Mouse (Mus musculus): ENCODE measurements around the gene 1700029I15Rik. TPM values are rescaled to one million over a fixed set of nuclear protein-coding genes. Genes with fewer than 3 reads are reported as not detected.
"Not testable (repeated sequence)": the region's sequence is repeated elsewhere in the genome, so short reads cannot be mapped to it uniquely, and the experiment has no call there.

The 1700029I15Rik gene
- total RNA-seq, 2 experiments from 2014 or later = 5.3 TPM

GRCm38 (mm10) chr2:92387646-92388045 lies 5.3 kb downstream of the 1700029I15Rik start:
- no peak for TF ChIP-seq CTCF (IDR thresholded peaks at IDR 0.05)
- intact Hi-C loops (cut with DNase I) = no loop called here
- Histone ChIP-seq H3K4me3 (peak overlapping the region; percentile 71), H3K27ac (peak overlapping the region; percentile 93)
- DNase-seq (ENCODE audit: extremely low spot score in 1 of 2, low spot score in 2 of 2) = peak; percentile 45 to 65

GRCm38 (mm10) chr2:92388081-92388517 lies 5.8 kb downstream of the 1700029I15Rik start:
- TF ChIP-seq CTCF (IDR thresholded peaks at IDR 0.05) = no peak
- DNase-seq (ENCODE audit: extremely low spot score in 1 of 2, low spot score in 2 of 2) = no peak
- peak overlapping the region; percentile 93 for H3K27ac ChIP-seq
- peak overlapping the region; percentile 71 for H3K4me3 ChIP-seq
- intact Hi-C loops (cut with DNase I) = no loop called here

DNA sequence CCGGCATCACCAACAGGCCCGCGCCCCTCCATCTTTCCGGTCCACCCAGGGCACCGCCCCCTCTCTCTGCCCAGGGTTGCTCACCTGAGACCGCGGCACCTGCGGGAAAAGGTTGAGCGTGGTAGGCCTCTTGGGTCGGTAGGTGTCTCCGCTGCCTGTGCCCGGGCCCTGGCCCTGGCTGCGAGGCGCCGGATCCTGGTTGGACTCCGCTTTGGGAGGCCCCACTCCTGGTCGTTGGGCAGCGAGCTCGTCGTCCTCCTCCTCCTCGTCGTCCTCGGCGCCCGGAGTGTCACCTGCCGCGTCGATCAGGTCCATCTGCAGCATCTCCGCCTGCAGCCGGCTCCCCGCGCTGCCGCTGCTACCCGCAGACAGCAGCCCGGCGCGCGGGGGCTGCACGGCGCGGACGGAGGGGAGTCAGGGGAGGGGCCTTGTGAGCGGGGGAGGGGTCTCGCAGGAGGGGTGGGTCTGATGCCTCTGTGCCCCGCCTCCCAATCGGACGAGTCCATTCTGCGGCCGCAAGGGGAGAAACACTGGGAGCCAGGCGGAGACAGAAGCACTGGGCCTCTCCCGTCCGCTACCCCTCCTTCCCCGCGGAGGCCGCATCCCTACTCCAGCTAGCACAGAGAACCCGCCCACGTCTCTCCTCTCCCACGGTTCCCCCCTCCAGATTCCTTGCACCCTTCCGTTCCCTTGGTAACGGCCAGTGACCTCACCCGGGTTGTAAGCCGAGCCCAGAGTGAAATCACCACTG lies 6.7 kb downstream of the 1700029I15Rik start:
- peak overlapping the region; percentile 93 for H3K27ac ChIP-seq
- DNase-seq (ENCODE audit: extremely low spot score in 1 of 2, low spot score in 2 of 2) = peak; percentile 91 to 94
- intact Hi-C loops (cut with DNase I) = loop anchor here (1.0 kb wide), 1 partner anchor 43 kb away; no protein-coding TSS in a partner anchor
- H3K4me3 ChIP-seq = peak overlapping the region; percentile 71
- TF ChIP-seq CTCF (IDR thresholded peaks at IDR 0.05) = no peak; the same call in 1 of the 2 replicates

DNA sequence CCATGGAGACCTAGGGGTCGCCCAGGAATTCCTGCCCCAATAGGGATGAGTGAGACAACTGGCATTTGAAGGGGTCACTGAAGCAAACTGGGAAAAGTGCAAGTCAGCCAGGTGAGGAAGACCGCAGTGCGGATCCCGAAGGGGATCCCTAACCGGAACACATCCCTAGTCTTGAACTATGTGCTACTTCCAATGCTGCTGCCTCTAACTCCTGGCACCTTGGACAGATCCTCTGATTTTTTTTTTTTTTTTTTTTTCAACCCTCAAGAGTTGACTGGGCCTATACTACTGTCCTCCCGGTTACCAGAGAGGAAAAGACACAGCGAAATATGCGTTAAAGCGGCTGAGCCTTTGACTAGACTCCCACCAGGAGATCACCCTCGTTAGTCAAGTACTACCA lies 7.3 kb downstream of the 1700029I15Rik start:
- DNase-seq (ENCODE audit: extremely low spot score in 1 of 2, low spot score in 2 of 2) = no peak
- no peak for TF ChIP-seq CTCF (IDR thresholded peaks at IDR 0.05)
- H3K4me3 ChIP-seq = peak overlapping the region; percentile 71
- H3K27ac ChIP-seq = peak overlapping the region; percentile 93
- intact Hi-C loops (cut with DNase I) = loop anchor here (1.0 kb wide), 1 partner anchor 43 kb away; no protein-coding TSS in a partner anchor

- no peak for DNase-seq (ENCODE audit: extremely low spot score in 1 of 2, low spot score in 2 of 2)
- Histone ChIP-seq H3K27ac (peak overlapping the region; percentile 90), H3K4me3 (no peak overlapping the region; the same call in none of the 2 replicates)
- no peak for TF ChIP-seq CTCF (IDR thresholded peaks at IDR 0.05)
- intact Hi-C loops (cut with DNase I) = no loop called here
Measured at GRCm38 (mm10) chr2:92390206-92390930, 8.0 kb downstream of the 1700029I15Rik start.

GRCm38 (mm10) chr2:92391116-92391515 lies 8.8 kb downstream of the 1700029I15Rik start:
- Histone ChIP-seq H3K27ac (peak overlapping the region; percentile 90), H3K4me3 (peak overlapping the region; percentile 44)
- peak in 1 of 2 experiments; percentile 53 for DNase-seq (ENCODE audit: extremely low spot score in 1 of 2, low spot score in 2 of 2)
- intact Hi-C loops (cut with DNase I) = no loop called here
- no peak for TF ChIP-seq CTCF (IDR thresholded peaks at IDR 0.05)

GRCm38 (mm10) chr2:92391703-92392317 lies 9.5 kb downstream of the 1700029I15Rik start:
- intact Hi-C loops (cut with DNase I) = no loop called here
- TF ChIP-seq CTCF (IDR thresholded peaks at IDR 0.05) = no peak
- Histone ChIP-seq H3K4me3 (peak overlapping the region; percentile 44), H3K27ac (peak overlapping the region; percentile 90)
- no peak for DNase-seq (ENCODE audit: extremely low spot score in 1 of 2, low spot score in 2 of 2)

DNA sequence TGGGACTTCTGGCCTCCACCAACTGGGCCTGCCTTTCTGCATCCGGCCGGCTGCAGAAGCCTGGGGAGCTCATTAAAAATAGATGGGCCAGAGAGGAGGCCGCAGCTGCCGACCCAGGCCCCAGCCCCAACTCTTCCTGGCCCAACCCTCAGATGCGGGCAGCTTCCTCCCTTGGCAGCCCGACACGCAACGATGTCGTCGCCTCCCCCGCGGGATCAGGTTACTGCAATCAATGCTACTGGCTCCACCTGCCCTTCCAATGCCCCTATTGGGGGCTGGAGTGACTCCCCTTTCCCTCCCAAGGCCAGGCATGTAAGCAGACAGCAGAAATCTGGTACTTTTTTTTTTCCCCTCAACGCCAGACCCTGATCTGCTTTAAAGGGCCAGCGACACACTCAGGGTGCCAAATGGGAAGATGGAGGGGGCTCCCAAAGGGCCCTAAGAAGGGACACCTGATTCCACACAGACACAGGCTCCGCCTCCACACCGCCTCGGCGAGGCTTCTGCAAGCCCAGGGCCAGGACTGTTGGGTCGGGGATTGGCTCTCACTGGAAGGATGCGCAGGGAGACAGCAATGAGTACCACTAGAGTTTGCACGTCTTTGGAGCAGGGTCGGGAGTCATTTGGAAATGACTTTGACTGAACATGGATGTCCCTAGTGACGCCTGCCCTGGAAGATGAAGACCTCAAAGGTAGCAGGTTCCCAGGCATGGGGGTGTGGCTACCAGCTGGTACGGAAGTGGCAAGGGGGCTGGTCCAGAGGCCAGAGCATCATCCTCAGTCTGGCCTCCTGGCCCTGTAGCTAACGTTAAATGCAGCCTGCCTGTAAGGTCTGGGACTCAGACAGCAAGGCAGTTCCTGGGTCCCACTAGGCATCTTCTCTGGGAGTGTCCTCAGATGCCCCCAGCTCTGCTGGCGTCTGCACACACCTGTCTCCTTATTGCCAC lies 10.3 kb downstream of the 1700029I15Rik start:
- no peak for TF ChIP-seq CTCF (IDR thresholded peaks at IDR 0.05)
- no peak for DNase-seq (ENCODE audit: extremely low spot score in 1 of 2, low spot score in 2 of 2)
- Histone ChIP-seq H3K4me3 (peak overlapping the region; percentile 44), H3K27ac (peak overlapping the region; percentile 90)
- intact Hi-C loops (cut with DNase I) = no loop called here

GRCm38 (mm10) chr2:92395535-92395934 lies 13.2 kb downstream of the 1700029I15Rik start:
- intact Hi-C loops (cut with DNase I) = no loop called here
- H3K27ac ChIP-seq = no peak overlapping the region

GRCm38 (mm10) chr2:92397436-92397835 lies 15.1 kb downstream of the 1700029I15Rik start:
- no peak for TF ChIP-seq CTCF (IDR thresholded peaks at IDR 0.05)
- Histone ChIP-seq H3K27ac (no peak overlapping the region; the same call in 1 of the 2 replicates), H3K4me3 (no peak overlapping the region)
- intact Hi-C loops (cut with DNase I) = no loop called here
- DNase-seq (ENCODE audit: extremely low spot score in 1 of 2, low spot score in 2 of 2) = no peak

More at GRCm38 (mm10) chr2:92395535-92395934, 13.2 kb downstream of the 1700029I15Rik start:
- no peak for TF ChIP-seq CTCF (IDR thresholded peaks at IDR 0.05)
- H3K4me3 ChIP-seq = no peak overlapping the region
- DNase-seq (ENCODE audit: extremely low spot score in 1 of 2, low spot score in 2 of 2) = no peak

DNA sequence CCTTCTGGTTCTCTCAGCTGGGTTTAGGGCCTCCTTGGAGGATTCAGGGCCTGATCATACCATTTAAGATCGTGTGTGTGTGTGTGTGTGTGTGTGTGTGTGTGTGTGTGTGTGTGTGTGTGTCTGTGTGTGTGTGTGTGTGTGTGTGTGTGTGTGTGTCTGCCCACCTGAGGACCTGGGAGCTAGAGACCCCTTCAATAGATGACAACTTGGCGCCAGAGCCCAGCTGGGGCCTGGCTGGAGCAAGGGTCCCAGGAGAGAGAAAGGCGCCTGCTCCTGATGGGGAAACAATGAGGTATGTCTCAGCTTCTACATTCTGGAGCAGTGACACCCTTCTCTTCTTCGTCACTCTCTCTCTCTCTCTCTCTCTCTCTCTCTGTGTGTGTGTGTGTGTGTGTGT lies 17.5 kb downstream of the 1700029I15Rik start:
- DNase-seq (ENCODE audit: extremely low spot score in 1 of 2, low spot score in 2 of 2); H3K27ac ChIP-seq; intact Hi-C loops (cut with DNase I): not testable (repeated sequence)

More for the DNA sequence above, 17.5 kb downstream of the 1700029I15Rik start:
- not testable (repeated sequence) for H3K4me3 ChIP-seq
